Mouse (Mus musculus): ENCODE results near the gene Ubqln4. TPM values are rescaled to one million over a fixed set of nuclear protein-coding genes. Genes with fewer than 3 reads are reported as not detected.
"Not testable (repeated sequence)": the region's sequence is repeated elsewhere in the genome, so short reads cannot be mapped to it uniquely, and the experiment has no call there.

The Ubqln4 gene
- polyA plus RNA-seq, 1 experiment from 2014 or later, result 18.4 TPM

DNA sequence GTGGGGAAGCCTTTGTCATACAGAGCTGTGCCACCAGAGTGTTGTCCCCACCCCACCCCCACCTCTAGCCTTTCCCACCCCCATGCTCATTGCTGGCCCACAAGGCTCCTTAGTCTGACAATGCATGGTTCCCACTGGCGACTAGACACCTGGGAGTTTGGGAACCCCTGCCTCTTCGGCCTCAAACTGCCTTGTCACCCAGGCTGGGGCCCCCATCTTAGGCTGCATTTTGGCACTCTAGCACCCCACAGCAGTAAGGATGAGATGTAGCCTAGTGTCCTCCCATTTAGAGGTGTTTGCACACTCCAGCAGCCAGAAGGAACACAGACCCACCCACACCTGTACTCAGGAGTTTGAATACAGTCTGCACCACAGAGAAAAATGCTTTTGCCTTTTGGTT is 20.3 kb downstream of the Ubqln4 start:
- TF ChIP-seq CTCF (IDR thresholded peaks at IDR 0.05) (no peak), EP300 (IDR thresholded peaks at IDR 0.05) (no peak)
- Histone ChIP-seq H3K4me3 (ENCODE audit: low read depth, low read length) (no peak overlapping the region), H3K4me1 (ENCODE audit: insufficient read depth, low read depth, low read length) (no peaks in the 10 kb centered on the region), H3K9ac (replicated peaks; ENCODE audit: low read depth) (no peak overlapping the region), H3K9me3 (ENCODE audit: low read length) (no peaks in the 10 kb centered on the region), H3K36me3 (ENCODE audit: insufficient read depth, low read length) (peaks cover 3% of the 10 kb centered on the region; the same call in 1 of the 2 replicates), H3K27me3 (replicated peaks; ENCODE audit: insufficient read depth, low read length) (no peaks in the 10 kb centered on the region), H3K27ac (ENCODE audit: low read length) (no peak overlapping the region), H3K4me2 (replicated peaks; ENCODE audit: low read depth, low read length) (no peak overlapping the region)
- WGBS, result 84% methylated on average over 2 of the region's 2 CpGs
- no peak for ATAC-seq
- no peak for DNase-seq (ENCODE audit: low spot score)

DNA sequence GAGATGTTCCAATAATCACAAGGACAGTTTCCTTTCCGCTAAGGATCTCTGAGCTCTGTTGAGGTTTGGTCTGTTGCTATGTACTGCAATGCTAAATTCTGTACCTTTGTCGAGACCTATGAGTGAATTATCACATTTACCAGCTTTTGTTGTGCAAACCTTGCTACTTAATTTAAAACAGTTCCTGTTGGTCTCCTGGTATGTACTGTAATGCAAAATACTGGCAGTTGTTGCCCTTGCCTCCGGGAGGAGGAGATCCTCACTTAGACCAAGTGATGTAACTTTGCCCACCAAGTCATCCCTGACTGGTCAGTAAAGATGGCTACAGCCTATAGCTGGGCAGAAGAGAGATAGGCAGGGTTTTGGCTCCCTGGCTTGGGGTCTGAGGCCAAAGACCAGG is 22.0 kb downstream of the Ubqln4 start, which contains the start of gene Ssr2:
TSS of gene Ssr2 (plus strand) at position 337 of the 400 bp plus-strand sequence.
- no peak for TF ChIP-seq CTCF (IDR thresholded peaks at IDR 0.05)
- no peak for TF ChIP-seq EP300 (IDR thresholded peaks at IDR 0.05)

DNA sequence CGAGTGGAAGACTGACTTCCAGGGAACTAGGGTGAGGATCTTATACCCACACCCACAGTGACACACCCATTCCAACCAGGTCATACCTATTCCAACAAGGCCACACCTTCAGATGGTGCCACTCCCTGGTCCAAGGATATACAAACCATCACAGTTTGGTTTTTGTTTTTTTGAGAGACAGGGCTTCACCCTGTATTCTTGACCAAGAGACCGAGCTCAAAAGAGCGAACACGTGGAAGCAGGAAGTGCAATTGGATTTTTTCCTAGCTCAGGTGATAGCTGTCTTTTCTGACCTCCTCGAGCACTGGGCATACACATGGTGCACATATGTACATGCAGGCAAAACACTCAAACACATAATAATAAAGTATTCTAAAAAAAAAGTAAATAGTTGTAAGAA is 24.3 kb downstream of the Ubqln4 start:
- H3K9me3 ChIP-seq (ENCODE audit: low read length); H3K9ac ChIP-seq (replicated peaks; ENCODE audit: low read depth); H3K4me2 ChIP-seq (replicated peaks; ENCODE audit: low read depth, low read length); H3K27me3 ChIP-seq (replicated peaks; ENCODE audit: insufficient read depth, low read length); H3K36me3 ChIP-seq (ENCODE audit: insufficient read depth, low read length); DNase-seq (ENCODE audit: low spot score); ATAC-seq; H3K27ac ChIP-seq (ENCODE audit: low read length); H3K4me1 ChIP-seq (ENCODE audit: insufficient read depth, low read depth, low read length); H3K4me3 ChIP-seq (ENCODE audit: low read depth, low read length): not testable (repeated sequence)
- 78% methylated on average over 5 of the region's 5 CpGs for WGBS

More for the DNA sequence above, 22.0 kb downstream of the Ubqln4 start, which contains the start of gene Ssr2:
- WGBS, result 84% methylated on average over 3 of the region's 3 CpGs
- Histone ChIP-seq H3K27ac (ENCODE audit: low read length) (no peak within 1 kb of the TSS), H3K4me2 (replicated peaks; ENCODE audit: low read depth, low read length) (no peak within 1 kb of the TSS), H3K9me3 (ENCODE audit: low read length) (no peaks in the 10 kb centered on the region), H3K4me3 (ENCODE audit: low read depth, low read length) (no peak within 1 kb of the TSS), H3K9ac (replicated peaks; ENCODE audit: low read depth) (no peak within 1 kb of the TSS), H3K27me3 (replicated peaks; ENCODE audit: insufficient read depth, low read length) (no peaks in the 10 kb centered on the region), H3K4me1 (ENCODE audit: insufficient read depth, low read depth, low read length) (peaks cover 7% of the 10 kb centered on the region; the same call in 1 of the 2 replicates), H3K36me3 (ENCODE audit: insufficient read depth, low read length) (no peaks in the 10 kb centered on the region)
- ATAC-seq, result no peak
- DNase-seq (ENCODE audit: low spot score), result no peak

DNA sequence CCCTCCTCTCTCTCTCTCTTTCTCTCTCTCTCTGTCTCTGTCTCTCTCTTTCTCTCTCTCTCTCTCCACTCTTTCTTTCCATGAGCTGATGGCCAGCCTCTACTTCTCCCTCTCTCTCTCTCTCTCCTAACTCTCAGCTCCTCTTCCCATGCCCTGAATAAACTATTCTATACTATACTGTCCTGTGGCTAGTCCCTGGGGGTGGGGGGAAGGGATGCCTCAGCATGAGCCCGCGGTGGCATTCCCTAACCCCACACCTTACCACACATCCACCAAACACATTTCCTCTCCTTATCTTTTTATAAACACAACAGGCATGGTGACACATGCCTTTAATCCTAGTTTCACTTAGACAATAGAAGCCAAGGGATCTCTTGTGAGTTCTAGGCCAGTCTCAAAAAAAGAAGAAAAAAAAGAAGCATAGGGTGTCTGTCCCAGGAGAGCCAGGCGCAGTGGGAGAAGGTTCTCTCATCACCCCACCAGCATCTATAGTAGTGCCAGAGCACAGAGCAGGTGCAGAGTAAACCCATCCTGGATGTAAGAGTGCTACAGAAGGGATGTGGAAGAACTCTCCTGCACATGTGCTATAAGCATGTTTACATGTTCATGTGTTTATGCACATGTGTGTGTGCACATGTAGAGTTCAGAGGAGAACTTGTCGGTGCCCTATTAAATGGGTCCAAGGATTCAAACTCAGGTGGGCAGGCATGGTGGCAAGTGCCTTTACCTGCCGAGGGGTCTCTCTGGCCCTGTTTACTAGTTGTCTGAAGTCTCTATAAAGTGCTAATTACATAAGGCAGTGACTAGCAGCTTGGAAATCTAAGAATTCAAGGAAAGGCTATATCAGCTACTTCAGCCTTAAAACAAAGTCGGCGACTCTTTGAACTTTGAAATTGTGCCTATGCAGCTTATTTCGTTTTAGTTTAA is 25.2 kb downstream of the Ubqln4 start:
- WGBS, result 42% methylated on average over 8 of the region's 8 CpGs
- no peaks in the 10 kb centered on the region for H3K36me3 ChIP-seq (ENCODE audit: insufficient read depth, low read length)
- H3K27me3 ChIP-seq (replicated peaks; ENCODE audit: insufficient read depth, low read length), result no peaks in the 10 kb centered on the region
- DNase-seq (ENCODE audit: low spot score) (no peak), ATAC-seq (no peak)
- no peak overlapping the region for H3K27ac ChIP-seq (ENCODE audit: low read length)
- peak overlapping the region; percentile 67 for H3K4me2 ChIP-seq (replicated peaks; ENCODE audit: low read depth, low read length)
- no peak overlapping the region for H3K9ac ChIP-seq (replicated peaks; ENCODE audit: low read depth)
- H3K9me3 ChIP-seq (ENCODE audit: low read length), result no peaks in the 10 kb centered on the region
- TF ChIP-seq EP300 (IDR thresholded peaks at IDR 0.05) (no peak), CTCF (IDR thresholded peaks at IDR 0.05) (no peak)
- peak overlapping the region; percentile 91 for H3K4me3 ChIP-seq (ENCODE audit: low read depth, low read length)
- peaks cover 7% of the 10 kb centered on the region; the same call in 1 of the 2 replicates for H3K4me1 ChIP-seq (ENCODE audit: insufficient read depth, low read depth, low read length)

DNA sequence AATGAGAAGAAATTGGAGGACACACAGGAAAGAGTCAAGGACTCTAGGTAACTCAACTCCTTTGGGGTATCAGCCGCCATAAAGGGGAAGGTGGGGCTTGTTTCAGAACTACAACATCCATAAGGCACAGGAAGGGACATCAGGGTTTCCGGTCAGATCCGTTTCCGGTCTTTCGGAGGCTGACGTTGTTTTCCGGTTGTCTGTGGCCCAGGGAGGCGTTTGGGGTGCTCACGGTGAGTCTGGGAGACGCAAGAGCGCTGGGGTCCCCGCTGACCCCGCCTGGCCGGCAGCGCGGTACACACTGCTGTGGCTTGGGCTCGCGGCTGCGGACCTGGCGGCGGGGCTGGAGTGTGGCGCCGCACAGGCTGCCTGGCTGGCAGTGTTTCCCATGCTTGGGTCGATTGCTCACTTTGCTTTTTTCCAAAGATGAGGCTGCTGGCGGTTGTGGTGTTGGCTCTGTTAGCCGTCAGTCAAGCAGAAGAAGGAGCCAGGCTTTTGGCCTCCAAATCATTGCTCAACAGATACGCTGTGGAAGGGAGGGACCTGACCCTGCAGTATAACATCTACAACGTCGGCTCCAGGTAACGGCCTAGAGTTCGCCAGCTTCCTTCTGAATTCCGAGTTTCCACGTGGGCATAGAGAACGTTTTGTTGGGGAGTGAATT is 26.0 kb downstream of the Ubqln4 start:
- peak; percentile 96 for DNase-seq (ENCODE audit: low spot score)
- peak overlapping the region; percentile 91 for H3K4me3 ChIP-seq (ENCODE audit: low read depth, low read length)
- H3K9ac ChIP-seq (replicated peaks; ENCODE audit: low read depth), result peak overlapping the region; percentile 89
- H3K27me3 ChIP-seq (replicated peaks; ENCODE audit: insufficient read depth, low read length), result no peaks in the 10 kb centered on the region
- TF ChIP-seq CTCF (IDR thresholded peaks at IDR 0.05) (no peak), EP300 (IDR thresholded peaks at IDR 0.05) (no peak; the same call in 1 of the 2 replicates)
- H3K4me2 ChIP-seq (replicated peaks; ENCODE audit: low read depth, low read length), result peak overlapping the region; percentile 67
- no peaks in the 10 kb centered on the region for H3K36me3 ChIP-seq (ENCODE audit: insufficient read depth, low read length)
- H3K4me1 ChIP-seq (ENCODE audit: insufficient read depth, low read depth, low read length), result peaks cover 7% of the 10 kb centered on the region; the same call in 1 of the 2 replicates
- no peaks in the 10 kb centered on the region for H3K9me3 ChIP-seq (ENCODE audit: low read length)
- ATAC-seq, result peak; percentile 96
- WGBS, result under 1% methylated on average over 34 of the region's 34 CpGs
- peak overlapping the region; percentile 76 for H3K27ac ChIP-seq (ENCODE audit: low read length)

DNA sequence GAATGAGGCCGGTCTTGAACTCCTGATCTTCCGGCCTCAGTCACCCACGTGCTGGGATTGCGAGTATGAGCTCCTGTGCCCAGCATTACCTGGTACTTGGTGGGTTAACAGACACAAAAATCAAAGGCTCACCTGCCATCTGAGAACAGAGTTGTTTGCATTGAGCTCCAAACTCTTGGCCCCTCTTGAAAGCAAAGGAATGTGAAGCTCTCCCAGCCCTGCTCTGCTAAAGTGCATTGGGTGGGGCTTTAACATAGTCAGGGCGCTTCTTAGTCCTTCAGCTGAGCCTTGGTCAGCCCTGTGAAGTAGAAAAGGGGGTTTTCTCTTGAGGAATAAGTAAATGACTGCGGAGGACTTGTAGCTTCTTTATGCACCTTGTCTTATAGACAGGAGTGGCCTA is 32.2 kb downstream of the Ubqln4 start:
- H3K36me3 ChIP-seq (ENCODE audit: insufficient read depth, low read length), result peaks cover 8% of the 10 kb centered on the region; the same call in 1 of the 2 replicates
- H3K4me2 ChIP-seq (replicated peaks; ENCODE audit: low read depth, low read length), result no peak overlapping the region
- no peaks in the 10 kb centered on the region for H3K4me1 ChIP-seq (ENCODE audit: insufficient read depth, low read depth, low read length)
- no peaks in the 10 kb centered on the region for H3K9me3 ChIP-seq (ENCODE audit: low read length)
- ATAC-seq, result peak; percentile 93
- peak; percentile 83 for DNase-seq (ENCODE audit: low spot score)
- H3K27ac ChIP-seq (ENCODE audit: low read length), result peak overlapping the region; percentile 71
- TF ChIP-seq EP300 (IDR thresholded peaks at IDR 0.05), result peak; percentile 84
- TF ChIP-seq CTCF (IDR thresholded peaks at IDR 0.05), result no peak
- H3K27me3 ChIP-seq (replicated peaks; ENCODE audit: insufficient read depth, low read length), result no peaks in the 10 kb centered on the region
- H3K9ac ChIP-seq (replicated peaks; ENCODE audit: low read depth), result no peak overlapping the region
- H3K4me3 ChIP-seq (ENCODE audit: low read depth, low read length), result no peak overlapping the region
- 70% methylated on average over 6 of the region's 6 CpGs for WGBS

Data from lung, postnatal 0 days (tissue).